Mouse (Mus musculus) erythroblast, adult 5-6 weeks (primary cell): ENCODE results near the gene Gm14124. TPM values are rescaled to one million over a fixed set of nuclear protein-coding genes. Genes with fewer than 3 reads are reported as not detected.
"Not testable (repeated sequence)": the region's sequence is repeated elsewhere in the genome, so short reads cannot be mapped to it uniquely, and the experiment has no call there.

Experiments used
- ATAC-seq: replicated peaks from 2 replicates; pipeline ENCODE4 v1.8.0; 2016; ENCODE audit warnings: moderate number of reproducible peaks, mild to moderate bottlenecking, moderate TSS enrichment, inconsistent platforms; ENCODE audit not compliant: poor library complexity, low FRiP score, severe bottlenecking
- total RNA-seq, 2 experiments: library from RNA; stranded (forward) in 1 of 2; stranded (reverse) in 1 of 2; fragments of 150-400 nt in 1 of 2; fragments of 200-764, 138-1000 nt in 1 of 2; gene quantifications; 2 replicates each; pipeline versions ENCODE4 v1.2.3 to v1.2.4; 2015 to 2017; ENCODE audit warnings: low replicate concordance in 2 of 2

Gm14124 gene
- total RNA-seq (2015; ENCODE audit: low replicate concordance) (not detected in 2 replicates), total RNA-seq (2017; ENCODE audit: low replicate concordance) (not detected in 2 replicates)

GRCm38 (mm10) chr2:150257291-150257690 lies at the start of gene Gm14124:
Gm14124 (plus strand) TSS chr2:150257517.
- ATAC-seq, result not testable (repeated sequence)

GRCm38 (mm10) chr2:150217600-150218362 lies 39.5 kb upstream of the Gm14124 start, which contains the start of gene Zfp937:
Zfp937 (plus strand) TSS chr2:150218073.
- not testable (repeated sequence) for ATAC-seq

GRCm38 (mm10) chr2:150218363-150218725 lies 39.0 kb upstream of the Gm14124 start:
- not testable (repeated sequence) for ATAC-seq

GRCm38 (mm10) chr2:150223263-150223662 lies 34.1 kb upstream of the Gm14124 start:
- ATAC-seq, result not testable (repeated sequence)

GRCm38 (mm10) chr2:150243211-150243610 lies 14.1 kb upstream of the Gm14124 start:
- ATAC-seq, result no peak

- ATAC-seq, result not testable (repeated sequence)
Measured at GRCm38 (mm10) chr2:150255491-150255890, 1.8 kb upstream of the Gm14124 start, which contains the start of gene Gm21994. Gm21994 (minus strand) TSS chr2:150255591.

- not testable (repeated sequence) for ATAC-seq
Measured at GRCm38 (mm10) chr2:150256861-150257260, 456 bp upstream of the Gm14124 start.

- ATAC-seq, result no peak
Measured at GRCm38 (mm10) chr2:150293669-150294068, 36.4 kb downstream of the Gm14124 start.

GRCm38 (mm10) chr2:150299096-150299495 lies 41.8 kb downstream of the Gm14124 start:
- no peak for ATAC-seq

- no peak for ATAC-seq
Measured at GRCm38 (mm10) chr2:150307183-150307773, 50.0 kb downstream of the Gm14124 start.

GRCm38 (mm10) chr2:150310952-150311884 lies 53.9 kb downstream of the Gm14124 start:
- ATAC-seq, result peak; percentile 96

- ATAC-seq, result no peak
Measured at GRCm38 (mm10) chr2:150316140-150316539, 58.8 kb downstream of the Gm14124 start.

GRCm38 (mm10) chr2:150318973-150319372 lies 61.7 kb downstream of the Gm14124 start:
- ATAC-seq, result no peak

Other genes with a start within 250 kb of the Gm14124 start
- 2.1 and 4.6 TPM in 2 replicates for gene Zfp120, start 120.8 kb upstream of the Gm14124 start, total RNA-seq (2015; ENCODE audit: low replicate concordance)
- gene Zfp120, start 120.8 kb upstream of the Gm14124 start, total RNA-seq (2017; ENCODE audit: low replicate concordance), result 6.4 and 6.8 TPM in 2 replicates
- gene Gm10770, start 77.8 kb upstream of the Gm14124 start, total RNA-seq (2015; ENCODE audit: low replicate concordance), result not detected in 2 replicates
- not detected in 2 replicates for gene Gm10770, start 77.8 kb upstream of the Gm14124 start, total RNA-seq (2017; ENCODE audit: low replicate concordance)
- not detected in 2 replicates for gene Gm14139, start 75.8 kb upstream of the Gm14124 start, total RNA-seq (2015; ENCODE audit: low replicate concordance)
- not detected in 2 replicates for gene Gm14139, start 75.8 kb upstream of the Gm14124 start, total RNA-seq (2017; ENCODE audit: low replicate concordance)
- 0.19 and 0.42 TPM in 2 replicates for gene Zfp937, start 39.4 kb upstream of the Gm14124 start, total RNA-seq (2015; ENCODE audit: low replicate concordance)
- 0.42 and 0.43 TPM in 2 replicates for gene Zfp937, start 39.4 kb upstream of the Gm14124 start, total RNA-seq (2017; ENCODE audit: low replicate concordance)
- 2.1 TPM in 1 of 2 replicates, not detected in the other for gene Gm21994, start 1.9 kb upstream of the Gm14124 start, total RNA-seq (2015; ENCODE audit: low replicate concordance)
- gene Gm21994, start 1.9 kb upstream of the Gm14124 start, total RNA-seq (2017; ENCODE audit: low replicate concordance), result 0.98 and 5.1 TPM in 2 replicates
- gene Gm10130, start 66.2 kb downstream of the Gm14124 start, total RNA-seq (2015; ENCODE audit: low replicate concordance), result not detected in 2 replicates
- 12.0 TPM in 1 of 2 replicates, not detected in the other for gene Gm10130, start 66.2 kb downstream of the Gm14124 start, total RNA-seq (2017; ENCODE audit: low replicate concordance)
- gene 3300002I08Rik, start 105.2 kb downstream of the Gm14124 start, total RNA-seq (2015; ENCODE audit: low replicate concordance), result not detected in 2 replicates
- not detected in 2 replicates for gene 3300002I08Rik, start 105.2 kb downstream of the Gm14124 start, total RNA-seq (2017; ENCODE audit: low replicate concordance)
- gene Zfp442, start 194.0 kb downstream of the Gm14124 start, total RNA-seq (2015; ENCODE audit: low replicate concordance), result 1.5 and 2.5 TPM in 2 replicates
- gene Zfp442, start 194.0 kb downstream of the Gm14124 start, total RNA-seq (2017; ENCODE audit: low replicate concordance), result 0.09 and 0.42 TPM in 2 replicates
- gene Zfp345, start 227.6 kb downstream of the Gm14124 start, total RNA-seq (2015; ENCODE audit: low replicate concordance), result not detected in 2 replicates
- gene Zfp345, start 227.6 kb downstream of the Gm14124 start, total RNA-seq (2017; ENCODE audit: low replicate concordance), result not detected in 2 replicates